Mouse (Mus musculus): ENCODE results near the gene Wrb.
"Not testable (repeated sequence)": the region's sequence is repeated elsewhere in the genome, so short reads cannot be mapped to it uniquely, and the experiment has no call there.

The Wrb gene

GRCm38 (mm10) chr16:96145110-96145800 lies at the start of gene Wrb:
Gene Wrb, plus strand, starts transcription at chr16:96145407.
- DNase-seq (ENCODE audit: low read depth) = peak; percentile 97

GRCm38 (mm10) chr16:96095966-96096365 lies 49.2 kb upstream of the Wrb start:
- DNase-seq (ENCODE audit: low read depth) = no peak

DNA sequence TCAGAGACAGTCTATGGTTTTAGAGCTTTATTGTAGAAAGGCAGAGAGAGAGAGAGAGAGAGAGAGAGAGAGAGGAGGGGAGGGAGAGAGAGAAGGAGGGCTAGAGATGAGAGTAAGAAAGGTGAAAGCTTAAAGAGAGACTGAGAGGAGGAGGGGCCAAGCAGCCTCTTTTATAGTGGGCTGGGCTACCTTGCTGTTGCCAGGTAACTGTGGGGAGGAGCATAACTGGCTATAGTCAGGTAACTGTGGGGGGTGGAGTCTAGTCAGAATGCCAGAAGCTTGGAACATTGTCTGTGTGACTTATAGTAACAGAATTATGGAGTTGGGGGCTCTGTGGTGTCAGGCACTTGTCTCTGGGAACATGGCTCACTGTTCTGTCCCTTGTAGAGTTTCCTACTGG lies 47.4 kb upstream of the Wrb start:
- DNase-seq (ENCODE audit: low read depth) = not testable (repeated sequence)

DNA sequence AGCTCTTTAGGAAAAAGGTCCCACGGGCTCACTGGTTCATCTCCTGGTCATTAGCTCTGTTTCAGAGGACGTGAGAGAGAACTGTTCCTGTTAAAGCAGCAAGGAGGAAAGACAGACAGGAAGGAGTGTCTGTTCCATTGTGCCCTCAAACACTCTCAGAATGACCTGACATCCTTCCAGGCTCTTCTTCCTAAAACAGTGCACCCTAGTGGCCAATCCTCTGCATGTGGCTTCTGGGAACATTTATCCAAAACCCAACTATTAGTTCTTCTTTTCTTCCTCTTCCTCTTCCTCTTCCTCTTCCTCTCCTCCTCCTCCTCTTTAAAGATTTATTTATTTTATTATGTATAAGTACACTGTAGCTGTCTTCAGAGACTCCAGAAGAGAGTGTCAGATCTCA lies 42.2 kb upstream of the Wrb start:
- no peak for DNase-seq (ENCODE audit: low read depth)

DNA sequence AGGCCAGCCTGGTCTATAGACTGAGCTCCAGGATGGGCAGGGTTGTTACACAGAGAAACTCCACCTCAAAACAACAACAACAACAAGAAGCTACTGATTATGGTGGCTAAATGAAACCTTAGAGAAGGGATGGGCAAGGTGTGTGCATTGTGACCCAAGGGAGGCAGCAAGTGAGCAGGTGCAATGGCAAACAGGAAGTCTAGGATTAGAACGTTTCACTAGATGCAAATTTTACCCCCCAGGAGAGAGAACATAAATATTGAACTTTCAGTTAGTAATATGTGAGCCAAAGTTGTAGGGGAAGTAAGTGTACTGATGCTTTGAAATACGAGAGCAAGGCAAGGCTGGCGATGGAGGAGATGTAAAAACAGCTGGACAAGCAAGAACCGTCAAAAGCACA lies 35.5 kb upstream of the Wrb start:
- no peak for DNase-seq (ENCODE audit: low read depth)

GRCm38 (mm10) chr16:96110655-96111345 lies 34.4 kb upstream of the Wrb start:
- no peak for DNase-seq (ENCODE audit: low read depth)

GRCm38 (mm10) chr16:96112769-96113168 lies 32.4 kb upstream of the Wrb start:
- DNase-seq (ENCODE audit: low read depth) = no peak

- no peak for DNase-seq (ENCODE audit: low read depth)
Measured at GRCm38 (mm10) chr16:96114729-96115128, 30.5 kb upstream of the Wrb start.

DNA sequence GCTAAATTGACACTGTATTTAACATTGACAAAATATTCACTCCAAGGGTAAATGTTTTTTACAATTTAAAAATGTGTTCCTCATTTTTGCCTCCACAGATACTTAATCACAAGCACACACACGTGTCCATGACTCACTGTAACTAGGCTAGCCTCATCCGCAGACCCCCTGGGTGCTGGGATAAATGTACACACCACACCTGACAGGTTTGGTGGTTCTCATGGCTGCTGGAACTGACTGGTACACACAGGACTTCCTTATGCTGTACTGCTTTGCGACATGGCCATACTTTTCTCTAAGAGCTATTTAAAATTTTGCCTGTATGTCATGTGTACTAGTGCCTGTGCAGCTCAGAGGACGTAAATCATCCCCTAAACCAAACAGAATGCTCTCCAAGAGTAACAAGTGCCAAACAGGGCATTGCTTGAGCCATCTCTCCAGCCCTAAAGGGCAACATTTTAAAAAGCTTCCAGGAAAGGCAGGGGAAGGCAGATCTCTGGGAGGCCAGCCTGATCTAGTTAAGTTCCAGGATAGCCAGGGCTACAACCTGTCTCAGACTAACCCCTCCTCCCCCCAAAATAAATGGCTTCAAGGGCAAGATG lies 25.1 kb upstream of the Wrb start:
- DNase-seq (ENCODE audit: low read depth) = no peak

GRCm38 (mm10) chr16:96126684-96127171 lies 18.5 kb upstream of the Wrb start:
- no peak for DNase-seq (ENCODE audit: low read depth)

- no peak for DNase-seq (ENCODE audit: low read depth)
Measured at GRCm38 (mm10) chr16:96127288-96127656, 17.9 kb upstream of the Wrb start.

DNA sequence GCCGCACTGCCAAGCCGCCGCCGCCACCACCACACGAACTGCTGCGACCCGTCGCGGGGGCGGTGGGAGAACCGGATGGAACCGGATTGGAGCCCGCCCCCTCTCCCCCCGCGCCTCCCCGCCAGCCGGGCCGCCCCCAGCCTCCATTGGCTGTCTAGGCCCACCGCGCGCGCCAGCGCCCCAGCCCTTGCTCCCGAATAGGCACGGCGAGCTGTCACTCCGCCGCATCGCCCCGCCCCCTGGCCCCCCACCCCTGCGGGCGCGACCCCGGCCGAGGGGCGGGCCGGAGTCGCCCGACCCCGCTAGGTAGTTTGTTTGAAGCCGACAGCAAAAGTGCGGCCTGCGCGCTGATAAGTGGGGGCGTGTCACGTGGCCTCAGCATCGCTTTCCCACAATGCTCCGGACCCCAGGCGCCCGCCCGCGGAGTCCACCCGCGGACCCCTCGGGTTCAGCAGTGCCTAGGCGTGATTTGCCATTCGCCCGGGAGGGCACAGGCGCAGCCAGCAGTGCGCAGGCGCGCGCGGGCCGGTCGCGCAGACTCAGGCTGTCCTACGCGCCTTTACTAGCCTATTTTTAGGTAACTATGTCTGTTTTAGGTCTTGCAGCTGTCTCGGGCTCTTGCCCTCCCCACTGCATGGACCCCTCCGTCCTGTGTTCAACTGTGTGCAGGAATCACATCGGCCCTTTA lies 17.4 kb upstream of the Wrb start, which contains the start of gene Hmgn1:
Hmgn1 (minus strand) TSS at position 73 of the 688 bp plus-strand sequence.
- peak; percentile 87 for DNase-seq (ENCODE audit: low read depth)

DNA sequence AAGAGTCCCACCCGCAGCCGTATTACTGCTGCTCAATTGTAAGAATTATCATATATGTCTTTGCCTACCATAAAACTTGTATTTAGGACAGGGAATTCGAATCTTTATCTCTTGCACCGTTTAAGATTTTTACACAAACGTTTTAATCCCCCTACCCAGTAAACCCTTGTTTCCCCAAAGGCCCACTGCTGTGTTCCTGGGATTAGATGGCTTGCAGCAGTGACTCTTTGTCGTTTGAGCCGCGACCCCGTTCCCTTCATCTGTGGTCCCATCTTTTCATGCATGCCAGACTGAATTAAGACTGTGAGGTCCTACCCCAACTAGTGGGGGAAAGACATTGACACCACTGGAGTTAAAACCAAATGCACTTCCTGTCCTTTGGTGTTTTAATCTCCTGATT lies 16.7 kb upstream of the Wrb start:
- DNase-seq (ENCODE audit: low read depth) = no peak

DNA sequence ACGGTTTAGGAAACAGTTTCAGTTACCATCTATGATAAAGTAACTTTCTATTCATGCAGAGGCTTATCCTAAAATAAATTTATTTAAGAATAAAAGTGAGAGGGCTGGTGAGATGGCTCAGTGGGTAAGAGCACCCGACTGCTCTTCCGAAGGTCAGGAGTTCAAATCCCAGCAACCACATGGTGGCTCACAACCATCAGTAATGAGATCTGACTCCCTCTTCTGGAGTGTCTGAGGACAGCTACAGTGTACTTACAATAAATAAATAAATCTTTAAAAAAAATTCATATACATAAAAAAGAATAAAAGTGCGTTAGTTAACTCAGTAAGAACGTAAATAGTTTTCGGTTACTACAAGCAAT lies 478 bp upstream of the Wrb start:
- not testable (repeated sequence) for DNase-seq (ENCODE audit: low read depth)

- no peak for DNase-seq (ENCODE audit: low read depth)
Measured at GRCm38 (mm10) chr16:96145814-96146213, 607 bp downstream of the Wrb start.

DNA sequence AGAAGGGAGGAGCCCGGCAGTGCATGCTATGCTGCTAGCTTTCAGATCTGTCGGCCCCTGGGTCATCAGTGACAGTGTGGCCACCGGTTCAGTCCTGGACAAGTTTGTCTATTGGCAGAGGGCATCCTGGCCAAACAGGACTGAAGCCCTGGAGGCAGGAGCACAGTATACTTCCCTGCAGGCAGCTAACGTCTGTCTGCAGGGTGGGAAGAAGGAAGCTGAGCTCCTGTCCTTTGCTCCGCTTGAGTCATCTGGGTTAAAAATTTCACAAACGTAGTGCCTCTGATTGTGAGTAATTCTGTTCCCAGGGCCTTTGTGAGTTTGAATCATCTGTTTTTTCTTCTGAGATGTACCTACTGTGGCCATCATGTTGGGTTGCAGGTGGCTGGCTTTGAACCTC lies 3.6 kb downstream of the Wrb start:
- DNase-seq (ENCODE audit: low read depth) = no peak

DNA sequence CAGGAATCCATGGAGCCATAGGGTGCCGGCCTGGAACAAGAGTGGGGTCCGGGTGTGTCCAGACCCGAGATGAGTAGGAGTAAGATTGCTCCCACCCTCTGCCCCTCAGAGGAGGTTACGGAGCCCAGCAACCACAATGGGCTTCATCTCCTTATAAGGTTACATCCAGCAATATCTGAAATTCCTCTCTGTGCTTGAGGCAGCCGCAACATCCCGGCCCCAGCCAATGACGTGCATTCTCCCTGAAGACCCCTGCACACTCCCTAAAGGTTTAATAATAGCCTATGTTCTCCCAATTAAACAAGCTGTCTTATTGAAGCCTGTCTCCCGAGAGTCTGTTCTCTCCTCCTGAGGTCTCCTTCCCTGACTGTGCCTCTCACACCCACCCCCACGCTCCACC lies 4.1 kb downstream of the Wrb start:
- no peak for DNase-seq (ENCODE audit: low read depth)

GRCm38 (mm10) chr16:96150995-96151394 lies 5.8 kb downstream of the Wrb start:
- peak; percentile 64 for DNase-seq (ENCODE audit: low read depth)

GRCm38 (mm10) chr16:96151551-96151950 lies 6.3 kb downstream of the Wrb start:
- DNase-seq (ENCODE audit: low read depth) = no peak

- no peak for DNase-seq (ENCODE audit: low read depth)
Measured at GRCm38 (mm10) chr16:96154476-96154875, 9.3 kb downstream of the Wrb start.

DNA sequence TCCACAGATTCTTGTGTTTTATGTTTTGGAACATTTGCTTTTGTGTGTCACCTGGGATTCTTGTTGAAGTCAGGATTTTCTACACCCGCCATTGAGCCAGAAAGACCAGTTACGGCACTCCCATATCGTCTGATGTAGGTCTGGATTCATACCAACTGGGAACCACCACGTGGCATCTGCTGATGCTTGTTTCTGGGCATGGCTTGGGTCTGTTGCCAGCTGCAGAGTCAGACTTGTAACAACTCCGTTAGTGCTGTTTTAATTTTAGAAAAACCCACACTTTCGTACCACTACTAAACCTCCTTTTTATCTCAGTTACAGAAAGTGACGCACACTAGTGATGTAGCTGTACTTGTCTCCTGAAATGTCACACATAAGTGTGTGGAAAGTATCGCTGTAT lies 10.8 kb downstream of the Wrb start:
- DNase-seq (ENCODE audit: low read depth) = no peak

DNA sequence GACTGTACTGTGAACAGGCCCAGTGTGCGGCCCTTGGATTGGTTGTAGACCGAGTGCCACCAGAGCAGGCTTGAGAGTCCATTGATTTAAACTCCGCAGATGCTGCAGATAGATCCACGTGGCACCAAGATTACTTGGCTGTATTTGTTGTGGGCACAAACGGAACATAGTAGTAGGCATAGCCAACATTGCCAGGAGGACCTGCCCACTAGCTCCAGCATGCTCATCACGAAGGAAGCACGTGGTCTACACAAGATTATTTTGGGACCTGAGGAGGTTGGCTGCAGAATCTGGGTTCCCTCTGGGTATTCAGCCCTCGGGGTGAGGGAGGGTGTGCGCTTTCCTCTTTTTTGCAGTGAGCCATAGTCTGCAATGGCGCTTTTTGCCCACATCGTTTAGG lies 12.0 kb downstream of the Wrb start:
- DNase-seq (ENCODE audit: low read depth) = no peak

All from fibroblast of lung, adult 2 months (primary cell).